Mouse (Mus musculus) bone marrow, adult 2 months (tissue): ENCODE results near the gene Mcm8. TPM values are rescaled to one million over a fixed set of nuclear protein-coding genes. Genes with fewer than 3 reads are reported as not detected.

ENCODE experiments used
- H3K27ac ChIP-seq: fragments of 200-500 bp; 2 replicates; pipeline ENCODE4 v1.5.1; 2012; ENCODE audit warnings: low read depth, mild to moderate bottlenecking, control low read depth, inconsistent platforms, low read length; ENCODE audit not compliant: control insufficient read depth, poor library complexity, insufficient read depth
- H3K4me1 ChIP-seq: fragments of 200-500 bp; 2 replicates; pipeline ENCODE4 v1.6.1; 2011; ENCODE audit warnings: low read length; ENCODE audit not compliant: control insufficient read depth, insufficient read depth
- H3K4me3 ChIP-seq: fragments of 200-500 bp; replicated peaks from 2 replicates; pipeline ENCODE3; 2011; ENCODE audit warnings: mild to moderate bottlenecking, low read depth, low read length, control low read depth; ENCODE audit not compliant: control insufficient read depth
- CTCF ChIP-seq: fragments of 200-500 bp; IDR thresholded peaks from 2 replicates; pipeline ENCODE4 v1.5.1; 2011; ENCODE audit warnings: low read length, control low read depth; ENCODE audit not compliant: control insufficient read depth, insufficient read depth
- POLR2A ChIP-seq: fragments of 200-500 bp; IDR thresholded peaks from 2 replicates; pipeline ENCODE4 v1.6.1; 2011; ENCODE audit warnings: low read depth, mild to moderate bottlenecking, control low read depth, low read length, borderline replicate concordance; ENCODE audit not compliant: control insufficient read depth
- WGBS: fragments of 180-500 bp; shearing (Covaris S2); methylation state at CpG from one replicate; pipeline ENCODE4 v1.1.7; 2018; 5-methylcytosine and 5-hydroxymethylcytosine counted together
- polyA plus RNA-seq: library from polyadenylated mRNA; stranded (reverse); fragments of >200 nt; gene quantifications from 2 replicates; pipeline ENCODE4 v1.2.4, GENCODE M21; 2011; ENCODE audit warnings: low replicate concordance; ENCODE audit not compliant: missing spikeins, insufficient read depth, insufficient read length

The Mcm8 gene
- polyA plus RNA-seq, 1 experiment: 3.0 TPM

- peak within 1 kb of the TSS; percentile 70 for H3K4me3 ChIP-seq
- peak within 1 kb of the TSS; percentile 45; the same call in 1 of the 2 replicates for H3K27ac ChIP-seq
- H3K4me1 ChIP-seq: peaks cover 1% of the 10 kb centered on the region
- TF ChIP-seq CTCF: no peak
- no peak for TF ChIP-seq POLR2A
- WGBS: 65% methylated on average over 12 of the region's 12 CpGs
Observed at GRCm38 (mm10) chr2:132880844-132881645, 65.1 kb downstream of the Mcm8 start, which contains the start of gene Lrrn4. Gene Lrrn4 (minus strand): TSS chr2:132880891.

GRCm38 (mm10) chr2:132884303-132884967 is 68.5 kb downstream of the Mcm8 start:
- no peak for TF ChIP-seq CTCF
- no peak for TF ChIP-seq POLR2A
- Histone ChIP-seq H3K4me1 (peaks cover 1% of the 10 kb centered on the region), H3K27ac (no peak overlapping the region), H3K4me3 (no peak overlapping the region)
- WGBS: 76% methylated on average over 8 of the region's 8 CpGs

- TF ChIP-seq CTCF (no peak), POLR2A (no peak)
- Histone ChIP-seq H3K4me3 (no peak overlapping the region), H3K27ac (no peak overlapping the region), H3K4me1 (no peaks in the 10 kb centered on the region)
- 84% methylated on average over 7 of the region's 7 CpGs for WGBS
Observed at GRCm38 (mm10) chr2:132885312-132885711, 69.4 kb downstream of the Mcm8 start.

Other genes with a start within 250 kb of the Mcm8 start
- gene Gpcpd1, start 228.4 kb upstream of the Mcm8 start, polyA plus RNA-seq: 68.5 and 72.1 TPM in 2 replicates
- 9.9 and 13.6 TPM in 2 replicates for gene Shld1, start 129.2 kb upstream of the Mcm8 start, polyA plus RNA-seq
- gene Chgb, start 34.9 kb upstream of the Mcm8 start, polyA plus RNA-seq: 1.3 TPM in 1 of 2 replicates, not detected in the other
- 10.5 and 22.8 TPM in 2 replicates for gene Trmt6, start 86 bp upstream of the Mcm8 start, polyA plus RNA-seq
- gene Crls1, start 30.5 kb downstream of the Mcm8 start, polyA plus RNA-seq: 5.7 and 12.8 TPM in 2 replicates
- gene Lrrn4, start 64.8 kb downstream of the Mcm8 start, polyA plus RNA-seq: not detected in 2 replicates
- not detected in 2 replicates for gene Fermt1, start 129.8 kb downstream of the Mcm8 start, polyA plus RNA-seq